Mouse (Mus musculus): Measurements from ENCODE around the gene Gpr152.
A peak's percentile ranks its signal among the peaks of the same experiment; 100 is the strongest.
"Not testable (repeated sequence)": the region's sequence is repeated elsewhere in the genome, so short reads cannot be mapped to it uniquely, and the experiment has no call there.

The Gpr152 gene

GRCm38 (mm10) chr19:4131768-4132167, 7.8 kb upstream of the Gpr152 start:
- DNase-seq (ENCODE audit: low read depth, low spot score) = no peak
- no peaks in the 10 kb centered on the region for H3K27me3 ChIP-seq (ENCODE audit: control insufficient read depth, insufficient read depth, low read length, poor library complexity, severe bottlenecking)

DNA sequence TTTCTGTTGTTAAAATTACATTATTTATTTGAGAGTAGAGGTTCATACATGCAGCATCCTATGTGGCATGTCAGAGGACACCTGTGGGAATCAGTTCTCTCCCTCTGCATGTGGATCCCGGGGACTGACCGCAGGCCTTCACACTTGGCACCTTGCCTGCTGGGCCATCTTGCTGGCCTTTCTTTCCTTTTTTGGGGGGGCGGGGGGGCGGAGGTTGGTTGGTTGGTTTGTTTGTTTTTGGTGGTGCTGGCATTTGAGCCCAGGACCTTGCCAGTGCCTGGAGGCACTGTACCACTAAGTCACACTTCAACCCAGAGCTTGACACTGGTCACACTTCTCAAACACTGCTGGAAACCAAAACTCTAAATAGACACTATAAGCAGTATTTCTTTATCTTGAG, 5.2 kb upstream of the Gpr152 start:
- H3K27me3 ChIP-seq (ENCODE audit: control insufficient read depth, insufficient read depth, low read length, poor library complexity, severe bottlenecking) = no peaks in the 10 kb centered on the region
- DNase-seq (ENCODE audit: low read depth, low spot score) = no peak
- H3K36me3 ChIP-seq (ENCODE audit: control insufficient read depth, insufficient read depth, low read length, poor library complexity, severe bottlenecking) = peaks cover 20% of the 10 kb centered on the region

More at GRCm38 (mm10) chr19:4131768-4132167, 7.8 kb upstream of the Gpr152 start:
- H3K36me3 ChIP-seq (ENCODE audit: control insufficient read depth, insufficient read depth, low read length, poor library complexity, severe bottlenecking) = peaks cover 22% of the 10 kb centered on the region

- DNase-seq (ENCODE audit: low read depth, low spot score); H3K27me3 ChIP-seq (ENCODE audit: control insufficient read depth, insufficient read depth, low read length, poor library complexity, severe bottlenecking): not testable (repeated sequence)
- peaks cover 16% of the 10 kb centered on the region for H3K36me3 ChIP-seq (ENCODE audit: control insufficient read depth, insufficient read depth, low read length, poor library complexity, severe bottlenecking)
Measured at GRCm38 (mm10) chr19:4135229-4135962, 4.2 kb upstream of the Gpr152 start.

- DNase-seq (ENCODE audit: low read depth, low spot score) = peak; percentile 48
- H3K27me3 ChIP-seq (ENCODE audit: control insufficient read depth, insufficient read depth, low read length, poor library complexity, severe bottlenecking) = not testable (repeated sequence)
Measured at GRCm38 (mm10) chr19:4135963-4136345, 3.6 kb upstream of the Gpr152 start.

DNA sequence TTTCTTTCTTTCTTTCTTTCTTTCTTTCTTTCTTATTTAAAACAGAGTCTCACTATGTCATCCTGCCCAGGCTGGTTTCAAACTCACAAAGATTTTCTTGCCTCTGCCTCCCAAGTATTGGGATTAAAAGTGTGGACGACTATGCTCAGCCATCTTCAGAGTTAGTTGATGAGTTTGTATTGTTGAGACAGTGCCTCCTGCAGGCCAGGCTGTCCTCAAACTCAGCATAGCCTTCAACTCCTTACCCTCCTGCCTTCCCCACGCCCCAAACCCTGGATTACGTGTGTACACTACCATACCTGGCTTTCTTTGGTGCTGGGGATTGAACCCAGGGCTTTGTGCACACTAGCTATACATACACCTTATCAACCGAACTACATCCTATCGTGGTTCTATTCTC, 3.1 kb upstream of the Gpr152 start:
- Histone ChIP-seq H3K27me3 (ENCODE audit: control insufficient read depth, insufficient read depth, low read length, poor library complexity, severe bottlenecking) (no peaks in the 10 kb centered on the region), H3K36me3 (ENCODE audit: control insufficient read depth, insufficient read depth, low read length, poor library complexity, severe bottlenecking) (peaks cover 6% of the 10 kb centered on the region)
- DNase-seq (ENCODE audit: low read depth, low spot score) = no peak

More at GRCm38 (mm10) chr19:4135963-4136345, 3.6 kb upstream of the Gpr152 start:
- H3K36me3 ChIP-seq (ENCODE audit: control insufficient read depth, insufficient read depth, low read length, poor library complexity, severe bottlenecking) = peaks cover 11% of the 10 kb centered on the region

GRCm38 (mm10) chr19:4137913-4138312, 1.7 kb upstream of the Gpr152 start:
- Histone ChIP-seq H3K36me3 (ENCODE audit: control insufficient read depth, insufficient read depth, low read length, poor library complexity, severe bottlenecking) (peaks cover under 1% of the 10 kb centered on the region; the same call in 1 of the 2 replicates), H3K27me3 (ENCODE audit: control insufficient read depth, insufficient read depth, low read length, poor library complexity, severe bottlenecking) (no peaks in the 10 kb centered on the region)
- DNase-seq (ENCODE audit: low read depth, low spot score) = peak; percentile 69

DNA sequence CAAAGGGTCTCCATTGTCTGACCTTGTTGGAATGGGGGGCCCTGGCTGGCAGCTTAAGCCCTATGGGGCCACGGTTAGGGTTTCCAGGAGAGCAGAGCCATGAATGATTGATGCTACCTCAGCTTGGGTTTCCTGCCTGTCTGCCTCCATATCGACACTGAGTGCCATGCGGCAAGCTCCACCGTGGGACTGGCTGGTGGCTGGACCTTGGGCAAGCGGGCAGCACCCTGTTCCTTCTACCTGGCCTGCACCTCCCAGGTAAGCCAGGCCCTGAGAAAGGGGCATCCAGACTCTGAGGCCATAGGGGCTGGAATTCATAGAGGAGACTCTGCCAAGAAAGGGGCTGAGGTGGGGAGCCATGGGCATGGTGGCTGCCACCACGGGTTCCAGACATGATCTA, 560 bp downstream of the Gpr152 start:
- H3K36me3 ChIP-seq (ENCODE audit: control insufficient read depth, insufficient read depth, low read length, poor library complexity, severe bottlenecking) = no peaks in the 10 kb centered on the region
- DNase-seq (ENCODE audit: low read depth, low spot score) = no peak

DNA sequence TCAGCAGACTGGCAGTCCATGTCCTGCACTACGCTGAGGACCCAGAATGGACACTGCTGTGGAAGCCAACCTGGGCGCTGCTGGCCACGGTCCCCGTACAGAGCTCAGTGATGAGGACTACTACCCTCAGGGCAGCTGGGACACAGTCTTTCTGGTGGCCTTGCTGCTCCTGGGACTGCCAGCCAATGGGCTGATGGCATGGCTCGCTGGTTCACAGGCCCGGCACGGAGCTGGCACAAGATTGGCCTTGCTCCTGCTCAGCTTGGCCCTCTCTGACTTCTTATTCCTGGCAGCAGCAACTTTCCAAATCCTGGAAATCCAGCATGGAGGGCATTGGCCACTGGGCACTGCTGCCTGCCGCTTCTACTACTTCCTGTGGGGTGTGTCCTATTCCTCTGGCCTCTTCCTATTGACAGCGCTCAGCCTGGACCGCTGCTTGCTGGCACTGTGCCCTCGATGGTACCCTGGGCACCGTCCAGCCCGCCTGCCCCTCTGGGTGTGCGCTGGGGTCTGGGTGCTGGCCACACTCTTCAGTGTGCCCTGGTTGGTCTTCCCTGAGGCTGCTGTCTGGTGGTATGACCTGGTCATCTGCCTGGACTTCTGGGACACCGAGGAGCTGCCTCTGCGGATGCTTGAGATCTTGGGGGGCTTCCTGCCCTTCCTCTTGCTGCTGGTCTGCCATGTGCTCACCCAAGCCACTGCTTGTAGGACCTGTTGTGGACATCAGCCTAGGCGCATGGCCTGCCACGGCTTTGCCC, 3.0 kb downstream of the Gpr152 start:
- no peaks in the 10 kb centered on the region for H3K36me3 ChIP-seq (ENCODE audit: control insufficient read depth, insufficient read depth, low read length, poor library complexity, severe bottlenecking)
- H3K27me3 ChIP-seq (ENCODE audit: control insufficient read depth, insufficient read depth, low read length, poor library complexity, severe bottlenecking) = no peaks in the 10 kb centered on the region
- DNase-seq (ENCODE audit: low read depth, low spot score) = no peak

More for the DNA sequence above, 560 bp downstream of the Gpr152 start:
- no peaks in the 10 kb centered on the region for H3K27me3 ChIP-seq (ENCODE audit: control insufficient read depth, insufficient read depth, low read length, poor library complexity, severe bottlenecking)

DNA sequence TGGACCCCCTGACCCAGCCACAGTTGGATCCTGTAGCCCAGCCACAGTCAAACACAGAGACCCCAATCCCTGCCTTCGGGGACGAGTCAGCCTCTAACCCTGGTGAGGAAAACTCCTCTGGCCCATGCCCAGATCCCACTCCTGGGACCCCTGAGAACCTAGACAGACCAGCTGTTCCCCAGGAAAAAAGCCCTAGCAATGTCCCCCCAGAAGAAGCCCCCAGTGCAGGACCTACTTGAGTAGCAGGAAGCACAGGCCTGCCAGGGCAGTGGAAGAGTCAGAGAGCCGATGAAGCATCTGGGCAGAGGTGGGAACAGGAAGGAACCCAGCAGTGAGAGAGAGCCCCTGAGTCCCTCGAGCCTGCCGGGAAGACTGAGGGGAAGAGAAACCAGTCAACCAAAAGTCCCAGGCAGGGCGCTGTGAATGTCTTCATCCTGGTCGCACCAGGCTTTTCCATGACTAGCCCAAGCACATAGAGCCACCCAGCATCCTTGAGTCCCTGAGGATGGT, 4.2 kb downstream of the Gpr152 start, which contains the start of gene Cabp4:
Gene Cabp4 (minus strand): TSS at position 275 of the 510 bp plus-strand sequence.
- peak; percentile 33 for DNase-seq (ENCODE audit: low read depth, low spot score)
- H3K36me3 ChIP-seq (ENCODE audit: control insufficient read depth, insufficient read depth, low read length, poor library complexity, severe bottlenecking) = no peaks in the 10 kb centered on the region
- H3K27me3 ChIP-seq (ENCODE audit: control insufficient read depth, insufficient read depth, low read length, poor library complexity, severe bottlenecking) = no peaks in the 10 kb centered on the region

- DNase-seq (ENCODE audit: low read depth, low spot score) = peak; percentile 64
- Histone ChIP-seq H3K27me3 (ENCODE audit: control insufficient read depth, insufficient read depth, low read length, poor library complexity, severe bottlenecking) (no peaks in the 10 kb centered on the region), H3K36me3 (ENCODE audit: control insufficient read depth, insufficient read depth, low read length, poor library complexity, severe bottlenecking) (no peaks in the 10 kb centered on the region)
Measured at GRCm38 (mm10) chr19:4144550-4145498, 5.2 kb downstream of the Gpr152 start.

DNA sequence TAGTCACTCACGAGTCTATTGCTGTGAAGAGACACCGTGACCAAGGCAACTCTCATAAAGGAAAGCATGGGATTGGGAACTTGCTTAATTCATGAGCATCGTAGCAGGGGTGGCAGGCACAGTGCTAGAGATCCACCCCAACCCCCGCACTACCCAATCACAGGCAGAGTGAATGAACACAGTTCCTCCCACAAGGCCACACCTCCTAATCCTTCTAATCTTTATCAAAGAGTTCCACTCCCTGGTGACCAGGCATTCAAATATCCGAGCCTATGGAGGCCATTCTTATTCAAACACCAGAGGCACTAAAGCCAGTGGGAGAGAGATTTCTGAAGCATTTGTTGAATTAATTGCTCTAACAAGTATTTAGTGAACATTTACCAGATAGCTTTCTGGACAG, 6.3 kb downstream of the Gpr152 start:
- DNase-seq (ENCODE audit: low read depth, low spot score) = no peak
- H3K27me3 ChIP-seq (ENCODE audit: control insufficient read depth, insufficient read depth, low read length, poor library complexity, severe bottlenecking) = no peaks in the 10 kb centered on the region

DNA sequence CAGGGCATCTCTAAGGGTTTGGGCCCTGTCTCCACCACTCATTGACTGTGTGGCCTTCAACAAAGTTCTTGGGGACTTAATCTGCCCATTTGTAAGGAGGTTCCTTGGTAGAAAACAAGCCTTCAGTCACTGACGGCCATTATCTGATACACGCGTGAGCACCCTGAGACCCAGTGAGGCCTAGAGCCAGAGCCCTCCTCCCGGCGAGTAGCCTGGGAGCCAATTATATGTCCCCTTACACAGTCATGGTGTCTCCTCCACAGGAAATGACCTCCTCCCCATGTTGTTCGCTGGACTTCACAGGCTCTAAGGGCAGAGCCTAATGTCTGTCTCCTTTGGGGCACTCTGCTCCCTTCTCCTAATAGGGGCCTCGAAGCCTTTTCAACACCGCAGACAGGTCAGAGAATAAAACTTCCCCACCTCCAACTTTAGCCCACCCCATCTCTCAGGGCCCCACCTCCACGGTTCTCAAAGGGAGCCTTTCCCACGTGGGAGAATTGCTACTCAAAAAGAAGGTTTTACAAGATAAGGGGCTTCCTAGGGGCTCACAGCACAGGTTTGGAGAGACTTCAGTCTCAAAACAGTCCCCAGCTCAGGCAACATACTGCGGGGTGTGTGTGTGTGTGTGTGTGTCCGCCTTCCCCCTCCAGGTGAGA, 6.9 kb downstream of the Gpr152 start:
- Histone ChIP-seq H3K27me3 (ENCODE audit: control insufficient read depth, insufficient read depth, low read length, poor library complexity, severe bottlenecking) (no peaks in the 10 kb centered on the region), H3K36me3 (ENCODE audit: control insufficient read depth, insufficient read depth, low read length, poor library complexity, severe bottlenecking) (peaks cover 3% of the 10 kb centered on the region; the same call in 1 of the 2 replicates)
- no peak for DNase-seq (ENCODE audit: low read depth, low spot score)

More for the DNA sequence above, 6.3 kb downstream of the Gpr152 start:
- peaks cover 3% of the 10 kb centered on the region; the same call in 1 of the 2 replicates for H3K36me3 ChIP-seq (ENCODE audit: control insufficient read depth, insufficient read depth, low read length, poor library complexity, severe bottlenecking)

DNA sequence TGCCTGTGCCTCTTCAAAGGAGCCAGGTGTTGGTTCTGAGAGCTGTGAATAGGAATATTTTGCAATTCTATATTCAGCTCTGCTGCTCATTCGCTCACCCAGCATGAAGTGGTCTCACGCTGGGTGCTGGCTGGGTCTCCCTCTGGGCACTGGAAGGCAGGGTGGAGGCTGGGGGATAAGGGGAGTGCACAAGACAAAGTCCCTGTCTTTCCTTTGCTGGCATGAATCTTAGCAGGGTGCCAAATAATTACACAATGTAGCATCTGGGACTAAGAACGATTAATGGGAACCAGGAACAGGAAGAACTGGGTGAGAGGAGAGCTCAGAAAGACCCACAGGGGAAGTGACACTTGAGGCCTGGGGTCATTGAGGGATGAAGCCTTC, 7.4 kb downstream of the Gpr152 start:
- Histone ChIP-seq H3K36me3 (ENCODE audit: control insufficient read depth, insufficient read depth, low read length, poor library complexity, severe bottlenecking) (peaks cover 3% of the 10 kb centered on the region; the same call in 1 of the 2 replicates), H3K27me3 (ENCODE audit: control insufficient read depth, insufficient read depth, low read length, poor library complexity, severe bottlenecking) (no peaks in the 10 kb centered on the region)
- DNase-seq (ENCODE audit: low read depth, low spot score) = no peak

Data from splenic B cell, adult 2 months (primary cell).